Comparison of ENCODE assay signal across 7 mouse cellular contexts in the genomic region with DNA sequence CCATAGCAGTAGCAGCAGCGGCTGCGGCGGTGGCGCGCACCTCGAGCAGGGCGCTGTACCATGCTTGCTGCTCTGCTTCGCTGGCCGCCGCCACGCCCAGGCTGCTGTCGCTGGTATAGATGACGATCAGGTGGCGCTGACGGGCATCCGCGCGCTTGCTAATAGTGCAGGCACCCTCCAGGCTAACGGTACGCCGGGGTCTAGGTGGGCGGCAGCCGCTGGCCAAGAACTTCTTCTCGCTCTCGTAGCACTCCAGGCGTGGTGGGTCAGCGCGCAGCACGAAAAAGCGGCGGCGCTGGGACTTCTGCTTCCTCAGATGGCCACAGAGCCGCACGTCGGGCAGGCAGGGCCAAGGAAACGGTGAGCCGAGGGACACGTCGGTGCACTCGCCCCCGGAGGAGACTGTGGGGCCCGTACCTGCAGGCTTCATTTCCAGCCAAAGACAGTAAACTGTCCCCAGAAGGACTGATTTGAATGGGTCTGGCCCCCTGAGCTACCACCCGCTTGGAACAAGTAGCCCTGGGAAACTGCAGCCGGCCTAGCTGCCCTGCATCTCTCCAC. TPM values are rescaled to one million over a fixed set of nuclear protein-coding genes. Genes with fewer than 3 reads are reported as not detected.
A peak's percentile ranks its signal among the peaks of the same experiment; 100 is the strongest.
DNase-seq lines count a peak whose midpoint lies in the region; ATAC-seq lines count a peak whose summit lies in the region.

No protein-coding gene starts in this region.

- H3K4me2 ChIP-seq in midbrain, embryonic 13.5 days (replicated peaks): peak overlapping the region; percentile 46

- no peak overlapping the region for H3K27ac ChIP-seq in midbrain, embryonic 13.5 days

- peaks cover 49% of the 10 kb centered on the region for H3K27me3 ChIP-seq in midbrain, embryonic 13.5 days

- ATAC-seq in erythroid progenitor cell, adult 5-6 weeks (replicated peaks; ENCODE audit: low FRiP score, poor library complexity, severe bottlenecking): peak; percentile 68
- 0 out of 2 replicates have a peak, but pooled peaks have one; percentile 25 for ATAC-seq in midbrain, embryonic 13.5 days
- ATAC-seq in activated CD4-positive, CD25-positive, alpha-beta regulatory T cell, adult 4 months: no peak

- WGBS in midbrain, embryonic 13.5 days: 3% methylated on average over 44 of the region's 44 CpGs

- peak overlapping the region; percentile 31 for H3K4me3 ChIP-seq in midbrain, embryonic 13.5 days (replicated peaks)

- peaks cover 30% of the 10 kb centered on the region for H3K4me1 ChIP-seq in midbrain, embryonic 13.5 days (replicated peaks)

- peaks cover 25% of the 10 kb centered on the region for H3K36me3 ChIP-seq in midbrain, embryonic 13.5 days

- peak overlapping the region; percentile 55 for H3K9ac ChIP-seq in midbrain, embryonic 13.5 days (replicated peaks)

- peak; percentile 37 for DNase-seq in thymus, postnatal 0 days (ENCODE audit: low spot score)
- DNase-seq in thymus, postnatal 25 days: no peak
- peak; percentile 54 to 68 for DNase-seq in kidney, postnatal 4 days
- DNase-seq in left cerebral cortex, adult 8-10 months (ENCODE audit: low spot score in 2 of 2): no peak

- H3K9me3 ChIP-seq in midbrain, embryonic 13.5 days: no peaks in the 10 kb centered on the region

RNA-seq across cellular contexts. Expression of a gene that starts 0.3 kb away (rescaled TPM):
- 0.09 TPM in 1 of 2 replicates, not detected in the other for polyA plus RNA-seq in thymus, postnatal 0 days (2015; fragmentation: Nextera tagmentation; extraction: Ambion mirVana)
- not detected in 2 replicates for total RNA-seq in erythroid progenitor cell, adult 5-6 weeks (2015; ENCODE audit: low replicate concordance)
- not detected in 2 replicates for total RNA-seq in erythroid progenitor cell, adult 5-6 weeks (2017; ENCODE audit: low replicate concordance)
- not detected in 2 replicates for polyA plus RNA-seq in midbrain, embryonic 13.5 days (2015; fragmentation: Nextera tagmentation; extraction: Ambion mirVana)
- polyA plus RNA-seq in activated CD4-positive, CD25-positive, alpha-beta regulatory T cell, adult 4 months (2017; shearing (Covaris generic)): not detected
- under 1 TPM in 2 of 4 experiments, not detected in 2; 0.18 to 0.26 TPM for total RNA-seq in left cerebral cortex, adult 8-10 months (2022)

RNA-seq across cellular contexts. Expression of a gene that starts 4.0 kb away (rescaled TPM):
- 30.0 and 32.9 TPM in 2 replicates for polyA plus RNA-seq in thymus, postnatal 0 days (2015; fragmentation: Nextera tagmentation; extraction: Ambion mirVana)
- 62.5 and 94.1 TPM in 2 replicates for total RNA-seq in erythroid progenitor cell, adult 5-6 weeks (2015; ENCODE audit: low replicate concordance)
- total RNA-seq in erythroid progenitor cell, adult 5-6 weeks (2017; ENCODE audit: low replicate concordance): 7.7 and 15.9 TPM in 2 replicates
- 2.7 and 10.9 TPM in 2 replicates for polyA plus RNA-seq in midbrain, embryonic 13.5 days (2015; fragmentation: Nextera tagmentation; extraction: Ambion mirVana)
- 10 to 100 TPM; 30.0 to 32.3 TPM for polyA plus RNA-seq in activated CD4-positive, CD25-positive, alpha-beta regulatory T cell, adult 4 months (2017; shearing (Covaris generic))
- 1 to 10 TPM in 3 of 4 experiments, under 1 TPM in 1; 0.91 to 5.9 (median 3.5) TPM for total RNA-seq in left cerebral cortex, adult 8-10 months (2022)

RNA-seq across cellular contexts. Expression of a gene that starts 16.2 kb away (rescaled TPM):
- 16.7 and 20.8 TPM in 2 replicates for polyA plus RNA-seq in thymus, postnatal 0 days (2015; fragmentation: Nextera tagmentation; extraction: Ambion mirVana)
- 17.3 and 25.2 TPM in 2 replicates for total RNA-seq in erythroid progenitor cell, adult 5-6 weeks (2015; ENCODE audit: low replicate concordance)
- total RNA-seq in erythroid progenitor cell, adult 5-6 weeks (2017; ENCODE audit: low replicate concordance): 6.1 and 17.1 TPM in 2 replicates
- polyA plus RNA-seq in midbrain, embryonic 13.5 days (2015; fragmentation: Nextera tagmentation; extraction: Ambion mirVana): 9.2 and 9.9 TPM in 2 replicates
- 10 to 100 TPM in 1 of 2 experiments, 1 to 10 TPM in 1; 8.1 to 10.2 TPM for polyA plus RNA-seq in activated CD4-positive, CD25-positive, alpha-beta regulatory T cell, adult 4 months (2017; shearing (Covaris generic))
- total RNA-seq in left cerebral cortex, adult 8-10 months (2022): 10 to 100 TPM in 1 of 4 experiments, 1 to 10 TPM in 3; 5.6 to 11.5 (median 8.8) TPM

RNA-seq across cellular contexts. Expression of a gene that starts 16.2 kb away (rescaled TPM):
- 201 and 205 TPM in 2 replicates for polyA plus RNA-seq in thymus, postnatal 0 days (2015; fragmentation: Nextera tagmentation; extraction: Ambion mirVana)
- total RNA-seq in erythroid progenitor cell, adult 5-6 weeks (2015; ENCODE audit: low replicate concordance): 46.9 and 75.0 TPM in 2 replicates
- total RNA-seq in erythroid progenitor cell, adult 5-6 weeks (2017; ENCODE audit: low replicate concordance): 32.0 and 37.7 TPM in 2 replicates
- polyA plus RNA-seq in midbrain, embryonic 13.5 days (2015; fragmentation: Nextera tagmentation; extraction: Ambion mirVana): 18.7 and 21.4 TPM in 2 replicates
- polyA plus RNA-seq in activated CD4-positive, CD25-positive, alpha-beta regulatory T cell, adult 4 months (2017; shearing (Covaris generic)): 10 to 100 TPM; 61.6 to 68.6 TPM
- total RNA-seq in left cerebral cortex, adult 8-10 months (2022): 10 to 100 TPM in 3 of 4 experiments, 1 to 10 TPM in 1; 9.5 to 18.0 (median 16.0) TPM

RNA-seq across cellular contexts. Expression of a gene that starts 16.4 kb away (rescaled TPM):
- 0.05 and 0.14 TPM in 2 replicates for polyA plus RNA-seq in thymus, postnatal 0 days (2015; fragmentation: Nextera tagmentation; extraction: Ambion mirVana)
- total RNA-seq in erythroid progenitor cell, adult 5-6 weeks (2015; ENCODE audit: low replicate concordance): not detected in 2 replicates
- not detected in 2 replicates for total RNA-seq in erythroid progenitor cell, adult 5-6 weeks (2017; ENCODE audit: low replicate concordance)
- 0.23 and 0.32 TPM in 2 replicates for polyA plus RNA-seq in midbrain, embryonic 13.5 days (2015; fragmentation: Nextera tagmentation; extraction: Ambion mirVana)
- under 1 TPM in 1 of 2 experiments, not detected in 1; 0.33 TPM for polyA plus RNA-seq in activated CD4-positive, CD25-positive, alpha-beta regulatory T cell, adult 4 months (2017; shearing (Covaris generic))
- under 1 TPM; 0.16 to 0.28 (median 0.20) TPM for total RNA-seq in left cerebral cortex, adult 8-10 months (2022)

Comparison
In these comparisons a context has a peak if more than half of its experiments do, and no peak if none do; other contexts are left out.
1. DNase-seq: peak in thymus, postnatal 0 days (single experiment) and kidney, postnatal 4 days (2 of 2); none in thymus, postnatal 25 days (single experiment) and left cerebral cortex, adult 8-10 months (0 of 2).